Mouse (Mus musculus) heart, embryonic 16.5 days (tissue): ENCODE data around the gene Gm37240. TPM values are rescaled to one million over a fixed set of nuclear protein-coding genes. Genes with fewer than 3 reads are reported as not detected.

Experiments used
- ATAC-seq: fragments of 200-750 bp; cut with Nextera tagmentation; replicated peaks from 2 replicates; pipeline ENCODE4 v1.8.0; 2017; ENCODE audit warnings: moderate number of reproducible peaks; ENCODE audit not compliant: insufficient read depth, low FRiP score; ENCODE audit errors: extremely low read depth
- H3K27ac ChIP-seq: fragments of 300-500 bp; sonication (generic); 2 replicates; pipeline ENCODE4 v1.5.1; 2014; ENCODE audit warnings: mild to moderate bottlenecking, low read length, control low read depth, moderate library complexity
- H3K27me3 ChIP-seq: fragments of 300-500 bp; sonication (generic); 2 replicates; pipeline ENCODE4 v1.6.1; 2014; ENCODE audit warnings: low read length, mixed read lengths; ENCODE audit not compliant: control insufficient read depth, insufficient read depth
- H3K36me3 ChIP-seq: fragments of 300-500 bp; sonication (generic); 2 replicates; pipeline ENCODE4 v1.6.1; 2014; ENCODE audit not compliant: control insufficient read depth, insufficient read depth
- H3K4me1 ChIP-seq: fragments of 300-500 bp; sonication (generic); 2 replicates; pipeline ENCODE4 v1.6.1; 2014; ENCODE audit warnings: low read length, mixed read lengths; ENCODE audit not compliant: control insufficient read depth, insufficient read depth
- H3K4me2 ChIP-seq: fragments of 300-500 bp; sonication (generic); 2 replicates; pipeline ENCODE4 v1.6.1; 2014; ENCODE audit warnings: low read depth, mild to moderate bottlenecking, control low read depth, low read length
- H3K4me3 ChIP-seq: fragments of 300-500 bp; sonication (generic); 2 replicates; pipeline ENCODE4 v1.5.1; 2014; ENCODE audit warnings: mild to moderate bottlenecking, control low read depth, low read length
- H3K9ac ChIP-seq: fragments of 300-500 bp; sonication (generic); 2 replicates; pipeline ENCODE4 v1.6.1; 2014; ENCODE audit warnings: low read length, control low read depth
- H3K9me3 ChIP-seq: fragments of 300-500 bp; sonication (generic); replicated peaks from 2 replicates; pipeline ENCODE4 v1.6.1; 2016; ENCODE audit warnings: low read length; ENCODE audit not compliant: control insufficient read depth
- WGBS: fragments of 180-500 bp; shearing (Covaris S2); extraction: QIAGEN DNeasy Blood & Tissue Kit; methylation state at CpG from one replicate; pipeline ENCODE4 v1.1.7; 2014; 5-methylcytosine and 5-hydroxymethylcytosine counted together
- polyA plus RNA-seq: library from polyadenylated mRNA; unstranded; fragments of >200 nt; fragmentation: Nextera tagmentation; extraction: Ambion mirVana; gene quantifications from 2 replicates; pipeline ENCODE4 v1.2.1, GENCODE M21; 2015

Gm37240 gene
- polyA plus RNA-seq, 1 experiment from 2014 or later = 18.4 TPM

DNA sequence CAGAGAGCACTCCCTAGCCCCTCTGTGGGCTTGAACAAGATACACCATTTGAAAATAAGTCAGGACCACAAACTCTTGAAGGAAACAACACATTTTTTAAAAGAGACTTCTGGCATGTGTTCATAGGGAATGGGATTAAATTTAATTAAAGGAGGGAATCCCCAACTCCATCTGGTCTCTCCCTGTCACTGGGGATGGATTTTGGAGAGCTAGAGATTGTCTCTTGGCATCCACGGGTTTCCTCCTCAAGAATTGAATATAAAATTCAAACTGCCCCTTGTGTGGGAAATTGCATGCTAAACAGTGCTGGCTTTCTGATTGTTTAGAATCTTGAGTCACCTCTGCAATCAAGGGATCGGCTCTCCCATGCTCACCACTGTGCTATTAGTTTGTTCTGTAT, 1185.8 kb downstream of the Gm37240 start:
- Histone ChIP-seq H3K9ac (no peak overlapping the region), H3K4me2 (no peak overlapping the region), H3K4me3 (no peak overlapping the region), H3K36me3 (no peaks in the 10 kb centered on the region), H3K27me3 (no peaks in the 10 kb centered on the region), H3K4me1 (peaks cover 3% of the 10 kb centered on the region; the same call in 1 of the 2 replicates), H3K27ac (no peak overlapping the region), H3K9me3 (no peaks in the 10 kb centered on the region)
- ATAC-seq = no peak
- WGBS = 77% methylated on average over 2 of the region's 2 CpGs

- Histone ChIP-seq H3K36me3 (no peaks in the 10 kb centered on the region), H3K9ac (no peak overlapping the region), H3K4me1 (peaks cover 14% of the 10 kb centered on the region), H3K4me2 (peak overlapping the region; percentile 31), H3K4me3 (no peak overlapping the region), H3K9me3 (no peaks in the 10 kb centered on the region), H3K27ac (peak overlapping the region; percentile 37; the same call in 1 of the 2 replicates), H3K27me3 (no peaks in the 10 kb centered on the region)
- ATAC-seq = peak; percentile 70; the same call in 1 of the 2 replicates
- 36% methylated on average over 18 of the region's 18 CpGs for WGBS
Observed at GRCm38 (mm10) chr3:84696428-84696917, 1190.8 kb downstream of the Gm37240 start.

- H3K4me3 ChIP-seq = no peak overlapping the region
- no peaks in the 10 kb centered on the region for H3K9me3 ChIP-seq
- H3K36me3 ChIP-seq = no peaks in the 10 kb centered on the region
- peaks cover 14% of the 10 kb centered on the region for H3K4me1 ChIP-seq
- peak overlapping the region; percentile 37; the same call in 1 of the 2 replicates for H3K27ac ChIP-seq
- H3K27me3 ChIP-seq = no peaks in the 10 kb centered on the region
- 53% methylated on average over 9 of the region's 9 CpGs for WGBS
- peak overlapping the region; percentile 31; the same call in 1 of the 2 replicates for H3K4me2 ChIP-seq
- ATAC-seq = no peak
- no peak overlapping the region for H3K9ac ChIP-seq
Observed at GRCm38 (mm10) chr3:84695867-84696361, 1191.4 kb downstream of the Gm37240 start.

DNA sequence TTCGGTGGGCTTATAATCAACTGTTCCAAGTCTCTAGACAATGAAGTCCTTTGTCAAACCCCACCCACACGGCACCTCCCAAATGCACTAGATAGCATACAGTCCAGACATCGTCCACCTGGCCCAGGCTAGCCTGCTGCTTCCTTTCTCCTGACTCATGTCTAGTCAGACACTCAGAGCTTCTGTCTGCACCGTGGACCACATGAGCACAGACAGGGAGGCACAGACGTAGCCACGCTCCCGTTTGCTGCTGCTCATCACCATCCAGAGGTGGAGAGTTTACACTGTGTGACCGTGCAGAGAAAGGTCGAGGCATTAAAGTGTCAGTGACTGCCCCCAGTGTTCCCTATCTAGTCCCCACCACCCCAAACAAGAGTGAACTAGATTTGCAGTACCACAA, 1191.9 kb downstream of the Gm37240 start:
- Histone ChIP-seq H3K27me3 (no peaks in the 10 kb centered on the region), H3K4me2 (no peak overlapping the region), H3K9me3 (no peaks in the 10 kb centered on the region), H3K27ac (no peak overlapping the region), H3K4me3 (no peak overlapping the region), H3K4me1 (peaks cover 14% of the 10 kb centered on the region), H3K9ac (no peak overlapping the region), H3K36me3 (no peaks in the 10 kb centered on the region)
- 49% methylated on average over 9 of the region's 9 CpGs for WGBS
- ATAC-seq = no peak; the same call in 1 of the 2 replicates

GRCm38 (mm10) chr3:84693886-84694285, 1193.4 kb downstream of the Gm37240 start:
- no peak overlapping the region for H3K4me2 ChIP-seq

GRCm38 (mm10) chr3:84692647-84693199, 1194.6 kb downstream of the Gm37240 start:
- H3K27me3 ChIP-seq = no peaks in the 10 kb centered on the region
- 48% methylated on average over 4 of the region's 4 CpGs for WGBS
- H3K4me3 ChIP-seq = no peak overlapping the region
- ATAC-seq = no peak
- no peak overlapping the region for H3K27ac ChIP-seq
- H3K9ac ChIP-seq = no peak overlapping the region
- H3K36me3 ChIP-seq = no peaks in the 10 kb centered on the region
- peaks cover 14% of the 10 kb centered on the region for H3K4me1 ChIP-seq
- H3K9me3 ChIP-seq = no peaks in the 10 kb centered on the region
- no peak overlapping the region for H3K4me2 ChIP-seq

More at GRCm38 (mm10) chr3:84693886-84694285, 1193.4 kb downstream of the Gm37240 start:
- Histone ChIP-seq H3K4me1 (peaks cover 14% of the 10 kb centered on the region), H3K9ac (no peak overlapping the region), H3K9me3 (no peaks in the 10 kb centered on the region), H3K27ac (no peak overlapping the region), H3K36me3 (no peaks in the 10 kb centered on the region), H3K27me3 (no peaks in the 10 kb centered on the region), H3K4me3 (no peak overlapping the region)
- no peak for ATAC-seq
- 67% methylated on average over 10 of the region's 10 CpGs for WGBS

GRCm38 (mm10) chr3:84690091-84690771, 1197.1 kb downstream of the Gm37240 start:
- WGBS = 78% methylated on average over 7 of the region's 7 CpGs

GRCm38 (mm10) chr3:84689656-84690055, 1197.7 kb downstream of the Gm37240 start:
- H3K9me3 ChIP-seq = no peaks in the 10 kb centered on the region
- H3K9ac ChIP-seq = no peak overlapping the region
- no peaks in the 10 kb centered on the region for H3K36me3 ChIP-seq
- H3K4me1 ChIP-seq = no peaks in the 10 kb centered on the region
- no peak overlapping the region for H3K27ac ChIP-seq
- no peak overlapping the region for H3K4me2 ChIP-seq
- ATAC-seq = no peak
- WGBS = 74% methylated on average over 2 of the region's 2 CpGs
- H3K27me3 ChIP-seq = no peaks in the 10 kb centered on the region
- H3K4me3 ChIP-seq = no peak overlapping the region

More at GRCm38 (mm10) chr3:84690091-84690771, 1197.1 kb downstream of the Gm37240 start:
- no peak overlapping the region for H3K4me3 ChIP-seq
- ATAC-seq = no peak
- no peaks in the 10 kb centered on the region for H3K36me3 ChIP-seq
- no peak overlapping the region for H3K4me2 ChIP-seq
- no peaks in the 10 kb centered on the region for H3K27me3 ChIP-seq
- H3K4me1 ChIP-seq = no peaks in the 10 kb centered on the region
- H3K9me3 ChIP-seq = no peaks in the 10 kb centered on the region
- H3K9ac ChIP-seq = no peak overlapping the region
- no peak overlapping the region for H3K27ac ChIP-seq

DNA sequence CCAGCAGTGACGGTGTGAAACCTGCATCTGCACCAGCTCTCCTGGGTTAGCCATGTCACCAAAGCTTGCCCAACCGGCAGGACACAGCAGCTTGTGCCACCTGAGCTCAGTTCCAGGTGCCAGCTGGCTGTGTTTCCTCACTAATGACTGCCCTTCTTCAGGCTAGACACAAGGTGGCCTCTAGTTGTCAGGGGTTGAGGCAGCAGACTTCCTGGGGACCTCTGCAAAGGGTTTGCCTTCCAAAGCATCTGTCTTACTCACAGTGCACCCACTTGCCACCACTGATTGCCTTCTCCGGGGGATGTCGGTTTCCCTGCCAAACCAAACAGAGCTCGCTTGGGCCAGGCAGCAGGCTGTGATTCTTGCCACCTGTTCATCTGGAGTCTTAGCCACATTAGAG, 1199.1 kb downstream of the Gm37240 start:
- 63% methylated on average over 5 of the region's 5 CpGs for WGBS
- Histone ChIP-seq H3K27ac (no peak overlapping the region), H3K27me3 (no peaks in the 10 kb centered on the region), H3K9me3 (no peaks in the 10 kb centered on the region), H3K4me1 (no peaks in the 10 kb centered on the region), H3K4me3 (no peak overlapping the region), H3K4me2 (no peak overlapping the region), H3K36me3 (no peaks in the 10 kb centered on the region), H3K9ac (no peak overlapping the region)
- ATAC-seq = no peak
